Mouse (Mus musculus) c-Kit-negative CD71-positive TER-119-positive erythroid progenitor cells, embryonic 14.5 days (primary cell): ENCODE measurements around the gene Mdfi.
"Not testable (repeated sequence)": the region's sequence is repeated elsewhere in the genome, so short reads cannot be mapped to it uniquely, and the experiment has no call there.

Experiments used
- DNase-seq: peaks from one replicate; pipeline ENCODE4 v3.0.0-alpha.2; 2013; ENCODE audit warnings: low read depth, low spot score

Gene Mdfi

GRCm38 (mm10) chr17:47834482-47834767 lies at the start of gene Mdfi:
Gene Mdfi, minus strand, starts transcription at chr17:47834691.
- DNase-seq, result no peak

GRCm38 (mm10) chr17:47883099-47883498 lies 48.6 kb upstream of the Mdfi start:
- DNase-seq, result no peak

GRCm38 (mm10) chr17:47881330-47881729 lies 46.8 kb upstream of the Mdfi start:
- DNase-seq, result no peak

GRCm38 (mm10) chr17:47879207-47879606 lies 44.7 kb upstream of the Mdfi start:
- no peak for DNase-seq

GRCm38 (mm10) chr17:47878378-47879089 lies 44.0 kb upstream of the Mdfi start:
- DNase-seq, result no peak

- DNase-seq, result no peak
Measured at GRCm38 (mm10) chr17:47877715-47878377, 43.4 kb upstream of the Mdfi start.

GRCm38 (mm10) chr17:47876776-47877714 lies 42.6 kb upstream of the Mdfi start:
- DNase-seq, result no peak

GRCm38 (mm10) chr17:47873341-47873791 lies 38.9 kb upstream of the Mdfi start:
- peak; percentile 29 for DNase-seq

- no peak for DNase-seq
Measured at GRCm38 (mm10) chr17:47872311-47873011, 38.0 kb upstream of the Mdfi start.

- no peak for DNase-seq
Measured at GRCm38 (mm10) chr17:47869874-47870273, 35.4 kb upstream of the Mdfi start.

- no peak for DNase-seq
Measured at GRCm38 (mm10) chr17:47866037-47866436, 31.5 kb upstream of the Mdfi start.

- DNase-seq, result peak; percentile 27
Measured at GRCm38 (mm10) chr17:47864496-47864895, 30.0 kb upstream of the Mdfi start.

GRCm38 (mm10) chr17:47863437-47863836 lies 28.9 kb upstream of the Mdfi start:
- no peak for DNase-seq

GRCm38 (mm10) chr17:47863023-47863422 lies 28.5 kb upstream of the Mdfi start:
- DNase-seq, result no peak

- no peak for DNase-seq
Measured at GRCm38 (mm10) chr17:47855544-47855943, 21.1 kb upstream of the Mdfi start.

- no peak for DNase-seq
Measured at GRCm38 (mm10) chr17:47854908-47855307, 20.4 kb upstream of the Mdfi start.

- no peak for DNase-seq
Measured at GRCm38 (mm10) chr17:47853760-47854159, 19.3 kb upstream of the Mdfi start.

- no peak for DNase-seq
Measured at GRCm38 (mm10) chr17:47853336-47853735, 18.8 kb upstream of the Mdfi start.

GRCm38 (mm10) chr17:47851798-47852360 lies 17.4 kb upstream of the Mdfi start:
- not testable (repeated sequence) for DNase-seq

GRCm38 (mm10) chr17:47850639-47851314 lies 16.3 kb upstream of the Mdfi start:
- DNase-seq, result no peak

- DNase-seq, result no peak
Measured at GRCm38 (mm10) chr17:47850035-47850434, 15.5 kb upstream of the Mdfi start.
